Mouse (Mus musculus) heart, embryonic 11.5 days (tissue): Measurements from ENCODE around the gene Ssr2. TPM values are rescaled to one million over a fixed set of nuclear protein-coding genes. Genes with fewer than 3 reads are reported as not detected.

ENCODE experiments used
- ATAC-seq: fragments of 200-750 bp; cut with Nextera tagmentation; replicated peaks from 2 replicates; pipeline ENCODE4 v1.8.0; 2017; ENCODE audit warnings: moderate library complexity; ENCODE audit not compliant: insufficient number of reproducible peaks, low FRiP score, low TSS enrichment
- H3K27ac ChIP-seq: fragments of 300-500 bp; sonication (generic); 2 replicates; pipeline ENCODE4 v1.5.1; 2014; ENCODE audit warnings: mild to moderate bottlenecking, low read depth, low read length
- H3K27me3 ChIP-seq: fragments of 300-500 bp; sonication (generic); 2 replicates; pipeline ENCODE4 v1.6.1; 2014; ENCODE audit warnings: mild to moderate bottlenecking, low read length, mixed read lengths; ENCODE audit not compliant: control insufficient read depth, insufficient read depth
- H3K36me3 ChIP-seq: fragments of 300-500 bp; sonication (generic); 2 replicates; pipeline ENCODE4 v1.6.1; 2014; ENCODE audit warnings: mild to moderate bottlenecking, low read length, moderate library complexity, mixed read lengths; ENCODE audit not compliant: control insufficient read depth, insufficient read depth
- H3K4me1 ChIP-seq: fragments of 300-500 bp; sonication (generic); 2 replicates; pipeline ENCODE4 v1.6.1; 2014; ENCODE audit warnings: low read length; ENCODE audit not compliant: control insufficient read depth, insufficient read depth
- H3K4me2 ChIP-seq: fragments of 300-500 bp; sonication (generic); 2 replicates; pipeline ENCODE4 v1.6.1; 2014; ENCODE audit warnings: mild to moderate bottlenecking, moderate library complexity
- H3K4me3 ChIP-seq: fragments of 300-500 bp; sonication (generic); 2 replicates; pipeline ENCODE4 v1.5.1; 2014; ENCODE audit warnings: low read depth, low read length
- H3K9ac ChIP-seq: fragments of 300-500 bp; sonication (generic); 2 replicates; pipeline ENCODE4 v1.6.1; 2014; ENCODE audit warnings: mild to moderate bottlenecking, low read depth, low read length, moderate library complexity
- H3K9me3 ChIP-seq: fragments of 300-500 bp; sonication (generic); replicated peaks from 2 replicates; pipeline ENCODE4 v1.6.1; 2016; ENCODE audit warnings: low read length; ENCODE audit not compliant: control insufficient read depth
- WGBS: fragments of 180-500 bp; shearing (Covaris S2); extraction: QIAGEN DNeasy Blood & Tissue Kit; methylation state at CpG from one replicate; pipeline ENCODE4 v1.1.7; 2014; ENCODE audit not compliant: insufficient replicate concordance; 5-methylcytosine and 5-hydroxymethylcytosine counted together
- polyA plus RNA-seq: library from polyadenylated mRNA; unstranded; fragments of >200 nt; fragmentation: Nextera tagmentation; extraction: Ambion mirVana; gene quantifications from 2 replicates; pipeline ENCODE4 v1.2.1, GENCODE M21; 2014

The Ssr2 gene
- polyA plus RNA-seq, 1 experiment from 2014 or later, result 206 TPM

- 17% methylated on average over 10 of the region's 10 CpGs for WGBS
- Histone ChIP-seq H3K27ac (no peak overlapping the region), H3K4me2 (peak overlapping the region; percentile 67), H3K9ac (peak overlapping the region; percentile 61; the same call in 1 of the 2 replicates), H3K27me3 (no peaks in the 10 kb centered on the region), H3K36me3 (no peaks in the 10 kb centered on the region), H3K4me1 (peaks cover 8% of the 10 kb centered on the region), H3K9me3 (no peaks in the 10 kb centered on the region), H3K4me3 (peak overlapping the region; percentile 24)
- 0 out of 2 replicates have a peak, but pooled peaks have one; percentile 14 for ATAC-seq
Observed at GRCm38 (mm10) chr3:88607758-88608138, 32.1 kb downstream of the Ssr2 start.

GRCm38 (mm10) chr3:88609066-88609465 is 33.4 kb downstream of the Ssr2 start:
- H3K4me2 ChIP-seq, result no peak overlapping the region
- WGBS, result 64% methylated on average over 4 of the region's 4 CpGs

GRCm38 (mm10) chr3:88614418-88614817 is 38.7 kb downstream of the Ssr2 start:
- 56% methylated on average over 8 of the region's 8 CpGs for WGBS
- Histone ChIP-seq H3K4me3 (no peak overlapping the region), H3K4me2 (no peak overlapping the region), H3K9ac (no peak overlapping the region), H3K9me3 (no peaks in the 10 kb centered on the region), H3K27me3 (no peaks in the 10 kb centered on the region), H3K27ac (no peak overlapping the region), H3K36me3 (no peaks in the 10 kb centered on the region), H3K4me1 (peaks cover 24% of the 10 kb centered on the region)
- ATAC-seq, result no peak

More at GRCm38 (mm10) chr3:88609066-88609465, 33.4 kb downstream of the Ssr2 start:
- Histone ChIP-seq H3K27me3 (no peaks in the 10 kb centered on the region), H3K4me1 (peaks cover 8% of the 10 kb centered on the region), H3K9me3 (no peaks in the 10 kb centered on the region), H3K36me3 (no peaks in the 10 kb centered on the region), H3K9ac (no peak overlapping the region), H3K27ac (no peak overlapping the region), H3K4me3 (no peak overlapping the region)
- ATAC-seq, result no peak

- Histone ChIP-seq H3K4me2 (no peak overlapping the region), H3K9me3 (no peaks in the 10 kb centered on the region), H3K27me3 (no peaks in the 10 kb centered on the region), H3K9ac (0 out of 2 replicates have a peak overlapping the region, but pooled peaks have one; percentile 24), H3K36me3 (no peaks in the 10 kb centered on the region), H3K27ac (no peak overlapping the region), H3K4me1 (peaks cover 24% of the 10 kb centered on the region), H3K4me3 (no peak overlapping the region)
- 73% methylated on average over 5 of the region's 5 CpGs for WGBS
- no peak for ATAC-seq
Observed at GRCm38 (mm10) chr3:88615117-88615516, 39.4 kb downstream of the Ssr2 start.

GRCm38 (mm10) chr3:88615902-88616391 is 40.3 kb downstream of the Ssr2 start:
- Histone ChIP-seq H3K36me3 (no peaks in the 10 kb centered on the region), H3K9me3 (no peaks in the 10 kb centered on the region), H3K27ac (no peak overlapping the region), H3K27me3 (no peaks in the 10 kb centered on the region), H3K4me1 (peaks cover 29% of the 10 kb centered on the region), H3K4me2 (peak overlapping the region; percentile 34), H3K4me3 (no peak overlapping the region), H3K9ac (no peak overlapping the region)
- 48% methylated on average over 9 of the region's 9 CpGs for WGBS
- ATAC-seq, result no peak

- 76% methylated on average over 3 of the region's 3 CpGs for WGBS
- no peaks in the 10 kb centered on the region for H3K27me3 ChIP-seq
- H3K4me2 ChIP-seq, result no peak overlapping the region
- H3K27ac ChIP-seq, result no peak overlapping the region
- ATAC-seq, result no peak
- H3K4me3 ChIP-seq, result no peak overlapping the region
- H3K4me1 ChIP-seq, result peaks cover 29% of the 10 kb centered on the region
- H3K36me3 ChIP-seq, result no peaks in the 10 kb centered on the region
- no peak overlapping the region for H3K9ac ChIP-seq
- H3K9me3 ChIP-seq, result no peaks in the 10 kb centered on the region
Observed at GRCm38 (mm10) chr3:88616951-88617500, 41.4 kb downstream of the Ssr2 start.

GRCm38 (mm10) chr3:88618074-88618871 is 42.6 kb downstream of the Ssr2 start:
- ATAC-seq, result no peak
- H3K27ac ChIP-seq, result no peak overlapping the region
- no peaks in the 10 kb centered on the region for H3K27me3 ChIP-seq
- no peak overlapping the region for H3K9ac ChIP-seq
- no peaks in the 10 kb centered on the region for H3K9me3 ChIP-seq
- H3K36me3 ChIP-seq, result no peaks in the 10 kb centered on the region
- WGBS, result 49% methylated on average over 8 of the region's 8 CpGs
- peaks cover 29% of the 10 kb centered on the region for H3K4me1 ChIP-seq
- no peak overlapping the region for H3K4me2 ChIP-seq
- no peak overlapping the region for H3K4me3 ChIP-seq

- Histone ChIP-seq H3K4me2 (peak overlapping the region; percentile 8; the same call in 1 of the 2 replicates), H3K9ac (no peak overlapping the region), H3K27me3 (no peaks in the 10 kb centered on the region), H3K36me3 (no peaks in the 10 kb centered on the region), H3K4me3 (no peak overlapping the region), H3K9me3 (no peaks in the 10 kb centered on the region), H3K27ac (peak overlapping the region; percentile 98), H3K4me1 (peaks cover 39% of the 10 kb centered on the region)
- no peak for ATAC-seq
- whole genome bisulfite sequencing, result 34% methylated on average over 9 of the region's 9 CpGs
Observed at GRCm38 (mm10) chr3:88619113-88620097, 43.7 kb downstream of the Ssr2 start.
